Mouse (Mus musculus) hindbrain, embryonic 10.5 days (tissue): Measurements from ENCODE around the gene Lmbr1. TPM values are rescaled to one million over a fixed set of nuclear protein-coding genes. Genes with fewer than 3 reads are reported as not detected.
A peak's percentile ranks its signal among the peaks of the same experiment; 100 is the strongest.
"Not testable (repeated sequence)": the region's sequence is repeated elsewhere in the genome, so short reads cannot be mapped to it uniquely, and the experiment has no call there.

Experiments used
- DNase-seq: peaks from one replicate; pipeline ENCODE4 v3.0.0-alpha.2; 2017; ENCODE audit warnings: low spot score
- H3K27ac ChIP-seq: fragments of 300-500 bp; sonication (generic); 2 replicates; pipeline ENCODE4 v1.5.1; 2016; ENCODE audit warnings: mild to moderate bottlenecking, moderate library complexity
- H3K27me3 ChIP-seq: fragments of 300-500 bp; sonication (generic); 2 replicates; pipeline ENCODE4 v1.6.1; 2016; ENCODE audit warnings: mild to moderate bottlenecking; ENCODE audit not compliant: poor library complexity, insufficient read depth, severe bottlenecking
- H3K36me3 ChIP-seq: fragments of 300-500 bp; sonication (generic); 2 replicates; pipeline ENCODE4 v1.6.1; 2016; ENCODE audit warnings: mild to moderate bottlenecking, moderate library complexity
- H3K4me1 ChIP-seq: fragments of 300-500 bp; sonication (generic); replicated peaks from 2 replicates; pipeline ENCODE4 v1.6.1; 2016; ENCODE audit warnings: mild to moderate bottlenecking
- H3K4me3 ChIP-seq: fragments of 300-500 bp; sonication (generic); 2 replicates; pipeline ENCODE4 v1.5.1; 2016; ENCODE audit warnings: mild to moderate bottlenecking, moderate library complexity
- H3K9me3 ChIP-seq: fragments of 300-500 bp; sonication (generic); 2 replicates; pipeline ENCODE4 v1.6.1; 2016; ENCODE audit warnings: mild to moderate bottlenecking, moderate library complexity
- WGBS: fragments of 180-500 bp; shearing (Covaris S2); methylation state at CpG from one replicate; pipeline ENCODE4 v1.1.7; 2016; 5-methylcytosine and 5-hydroxymethylcytosine counted together
- polyA plus RNA-seq: library from polyadenylated mRNA; unstranded; fragments of >200 nt; fragmentation: Nextera tagmentation; extraction: Ambion mirVana; gene quantifications from 2 replicates; pipeline ENCODE4 v1.2.1, GENCODE M21; 2016

The Lmbr1 gene
- polyA plus RNA-seq, result 9.0 and 11.0 TPM in 2 replicates

DNA sequence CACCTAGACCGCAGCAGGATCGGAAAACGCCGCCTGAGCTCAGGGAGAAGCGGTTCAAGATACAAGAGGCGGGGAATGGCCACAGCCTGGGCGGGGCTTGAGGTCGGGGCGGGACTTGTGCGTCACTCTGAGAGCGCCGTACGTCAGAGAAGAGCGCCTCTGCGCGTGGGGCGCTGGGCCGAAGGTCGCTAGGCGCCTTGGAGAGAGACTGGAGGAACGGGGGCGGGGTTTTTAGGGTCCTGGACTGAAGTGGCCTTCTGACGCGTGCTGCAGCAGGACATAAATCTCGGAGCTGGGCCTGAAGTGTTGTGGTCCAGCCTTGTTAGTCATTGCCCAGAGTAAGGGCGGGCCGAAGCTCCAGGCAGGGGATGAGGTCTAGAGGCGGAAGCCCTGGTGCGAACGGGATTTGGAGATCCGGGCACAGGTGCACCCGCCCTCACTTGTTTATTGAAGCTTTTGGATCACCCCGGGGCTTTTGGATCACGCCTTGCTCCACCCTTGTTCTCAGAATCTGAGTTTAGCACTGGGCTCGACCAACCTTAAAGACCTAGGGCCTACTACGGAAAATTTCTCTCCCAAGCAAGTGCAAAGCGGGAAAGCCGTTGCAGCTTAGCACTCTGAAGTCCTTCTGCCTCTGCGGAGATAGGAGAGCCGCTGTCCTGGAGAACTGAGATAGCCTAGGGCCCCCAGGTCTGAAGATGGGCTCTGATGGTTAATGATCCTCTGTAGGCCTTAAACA is at the start of gene Lmbr1:
TSS of gene Lmbr1 (minus strand) at position 93 of the 739 bp plus-strand sequence.
- peak; percentile 96 for DNase-seq
- peak within 1 kb of the TSS; percentile 88 for H3K27ac ChIP-seq
- H3K9me3 ChIP-seq, result no peaks in the 10 kb centered on the region
- H3K36me3 ChIP-seq, result peaks cover 3% of the 10 kb centered on the region; the same call in 1 of the 2 replicates
- peak within 1 kb of the TSS; percentile 64 for H3K4me3 ChIP-seq
- peaks cover 10% of the 10 kb centered on the region; the same call in 1 of the 2 replicates for H3K27me3 ChIP-seq
- peaks cover 16% of the 10 kb centered on the region for H3K4me1 ChIP-seq
- WGBS, result 1% methylated on average over 40 of the region's 40 CpGs

GRCm38 (mm10) chr5:29423330-29423729 is 45.1 kb upstream of the Lmbr1 start:
- H3K27me3 ChIP-seq, DNase-seq, H3K4me1 ChIP-seq, H3K4me3 ChIP-seq, H3K9me3 ChIP-seq, H3K36me3 ChIP-seq, H3K27ac ChIP-seq: not testable (repeated sequence)
- WGBS, result 71% methylated on average over 3 of the region's 3 CpGs

DNA sequence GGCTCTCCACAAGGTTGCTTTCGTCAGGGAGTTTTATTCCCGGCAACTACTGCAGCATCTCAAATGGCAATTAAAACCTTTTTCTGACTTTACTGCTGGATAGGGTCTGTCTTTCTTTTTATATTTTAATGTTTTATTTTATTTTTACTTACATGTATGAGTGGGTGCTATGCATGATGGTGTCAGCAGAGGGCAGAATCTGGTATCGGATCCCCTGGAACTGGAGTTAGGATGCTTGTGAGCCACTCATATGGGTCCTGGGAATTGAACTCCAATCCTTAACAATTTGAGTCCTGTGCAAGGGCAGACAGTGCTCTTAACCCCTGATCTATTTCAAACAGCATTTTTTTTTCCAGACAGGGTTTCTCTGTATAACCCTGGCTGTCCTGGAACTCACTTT is 34.9 kb upstream of the Lmbr1 start:
- H3K27ac ChIP-seq, result no peak overlapping the region
- no peaks in the 10 kb centered on the region for H3K36me3 ChIP-seq
- no peaks in the 10 kb centered on the region for H3K9me3 ChIP-seq
- H3K27me3 ChIP-seq, result no peaks in the 10 kb centered on the region
- no peak overlapping the region for H3K4me3 ChIP-seq
- H3K4me1 ChIP-seq, result no peaks in the 10 kb centered on the region
- no peak for DNase-seq
- WGBS, result 84% methylated on average over 3 of the region's 3 CpGs

DNA sequence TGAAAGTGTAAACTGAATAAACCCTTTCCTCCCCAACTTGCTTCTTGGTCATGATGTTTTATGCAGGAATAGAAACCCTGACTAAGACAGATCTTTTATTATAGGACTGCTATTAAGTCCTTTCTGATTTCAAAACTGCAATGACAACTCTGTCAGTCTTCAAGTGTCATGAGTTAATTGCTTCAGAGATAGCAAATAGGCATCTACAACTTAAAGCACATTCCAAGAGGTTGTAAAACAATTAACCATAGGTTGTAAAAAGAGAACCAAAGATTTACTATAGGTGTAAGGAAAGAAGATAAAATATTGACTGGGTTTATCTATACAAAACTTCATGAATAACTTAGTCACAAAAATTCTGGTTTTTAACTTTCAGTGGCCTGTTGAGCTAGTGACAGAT is 32.7 kb upstream of the Lmbr1 start:
- Histone ChIP-seq H3K4me3 (no peak overlapping the region), H3K4me1 (no peaks in the 10 kb centered on the region), H3K36me3 (no peaks in the 10 kb centered on the region), H3K27ac (no peak overlapping the region), H3K27me3 (no peaks in the 10 kb centered on the region), H3K9me3 (no peaks in the 10 kb centered on the region)
- no peak for DNase-seq

DNA sequence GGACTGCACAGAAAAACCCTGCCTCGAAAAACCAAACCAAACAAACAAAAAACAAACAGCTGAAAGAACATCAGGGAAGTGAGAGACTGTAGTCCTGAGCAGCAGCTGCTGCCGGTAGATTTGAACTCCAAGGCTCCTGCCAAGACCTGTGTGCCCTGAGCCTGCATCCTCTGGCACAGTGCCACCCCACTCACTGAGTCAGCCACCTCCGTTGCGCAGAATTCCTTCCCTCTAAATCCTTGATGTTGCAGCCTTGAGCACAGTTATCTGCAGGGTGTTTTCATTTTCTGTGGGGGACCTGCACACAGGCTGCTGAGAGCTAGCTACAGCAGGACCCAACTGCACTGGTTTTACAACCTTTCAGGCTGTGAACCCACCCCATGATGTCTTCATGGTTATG is 20.2 kb upstream of the Lmbr1 start:
- H3K36me3 ChIP-seq, result no peaks in the 10 kb centered on the region
- H3K9me3 ChIP-seq, result 0 out of 2 replicates have a peak, but pooled peaks cover 3% of the 10 kb centered on the region
- no peak overlapping the region for H3K4me3 ChIP-seq
- DNase-seq, result no peak
- H3K27me3 ChIP-seq, result no peaks in the 10 kb centered on the region
- 79% methylated on average over 4 of the region's 4 CpGs for WGBS
- H3K27ac ChIP-seq, result no peak overlapping the region
- H3K4me1 ChIP-seq, result no peaks in the 10 kb centered on the region

DNA sequence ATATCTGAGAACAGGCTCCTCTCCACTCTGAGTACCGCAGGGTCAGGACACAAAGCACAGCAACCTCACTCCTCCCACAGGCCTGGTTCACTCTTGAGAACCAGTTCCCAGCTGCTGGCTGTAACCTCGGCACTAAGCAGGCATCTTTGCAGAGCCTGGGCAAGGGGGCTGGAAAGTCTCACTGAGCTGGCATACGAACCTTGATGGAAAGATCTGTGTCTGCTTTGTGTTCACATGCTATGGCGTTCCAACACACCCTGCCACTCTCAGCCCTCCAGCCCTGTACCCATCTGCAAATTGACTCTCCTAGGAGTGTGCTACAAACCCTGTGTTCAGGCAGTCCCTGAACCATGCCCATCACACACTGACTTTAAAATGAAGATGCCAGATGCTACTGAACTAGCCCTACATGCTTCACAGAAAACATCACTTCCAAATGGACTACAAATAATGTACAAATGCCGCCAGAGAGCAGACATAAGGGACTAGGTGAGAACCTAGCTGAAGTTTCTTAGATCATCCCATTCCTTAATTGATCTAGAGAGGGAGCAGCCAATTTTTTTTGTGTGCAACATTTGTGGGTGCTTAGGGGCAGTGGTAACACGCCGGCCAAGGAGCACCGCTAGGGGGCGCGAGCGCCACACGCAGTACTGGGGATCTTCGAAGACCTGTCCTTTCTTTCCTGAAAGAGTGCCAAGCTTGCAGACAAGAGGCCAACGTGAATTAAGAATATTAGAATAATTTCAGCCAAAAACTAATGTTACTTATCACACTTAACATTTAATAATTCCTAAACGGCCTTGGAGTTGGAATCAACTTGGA is 11.0 kb upstream of the Lmbr1 start:
- 23% methylated on average over 15 of the region's 15 CpGs for WGBS
- Histone ChIP-seq H3K36me3 (no peaks in the 10 kb centered on the region), H3K4me3 (no peak overlapping the region), H3K4me1 (no peaks in the 10 kb centered on the region), H3K27ac (no peak overlapping the region), H3K27me3 (peaks cover 5% of the 10 kb centered on the region; the same call in 1 of the 2 replicates), H3K9me3 (no peaks in the 10 kb centered on the region)
- peak; percentile 77 for DNase-seq

- peaks cover 5% of the 10 kb centered on the region; the same call in 1 of the 2 replicates for H3K27me3 ChIP-seq
- 55% methylated on average over 7 of the region's 7 CpGs for WGBS
- no peaks in the 10 kb centered on the region for H3K36me3 ChIP-seq
- H3K4me3 ChIP-seq, result no peak overlapping the region
- no peaks in the 10 kb centered on the region for H3K9me3 ChIP-seq
- no peak overlapping the region for H3K27ac ChIP-seq
- H3K4me1 ChIP-seq, result no peaks in the 10 kb centered on the region
- no peak for DNase-seq
Observed at GRCm38 (mm10) chr5:29388181-29388943, 10.2 kb upstream of the Lmbr1 start.

GRCm38 (mm10) chr5:29387591-29387990 is 9.4 kb upstream of the Lmbr1 start:
- no peaks in the 10 kb centered on the region for H3K36me3 ChIP-seq
- H3K4me3 ChIP-seq, result no peak overlapping the region
- peaks cover 5% of the 10 kb centered on the region; the same call in 1 of the 2 replicates for H3K27me3 ChIP-seq
- no peaks in the 10 kb centered on the region for H3K4me1 ChIP-seq
- WGBS, result 81% methylated on average over 1 of the region's 1 CpGs
- no peak for DNase-seq
- no peaks in the 10 kb centered on the region for H3K9me3 ChIP-seq
- H3K27ac ChIP-seq, result no peak overlapping the region

DNA sequence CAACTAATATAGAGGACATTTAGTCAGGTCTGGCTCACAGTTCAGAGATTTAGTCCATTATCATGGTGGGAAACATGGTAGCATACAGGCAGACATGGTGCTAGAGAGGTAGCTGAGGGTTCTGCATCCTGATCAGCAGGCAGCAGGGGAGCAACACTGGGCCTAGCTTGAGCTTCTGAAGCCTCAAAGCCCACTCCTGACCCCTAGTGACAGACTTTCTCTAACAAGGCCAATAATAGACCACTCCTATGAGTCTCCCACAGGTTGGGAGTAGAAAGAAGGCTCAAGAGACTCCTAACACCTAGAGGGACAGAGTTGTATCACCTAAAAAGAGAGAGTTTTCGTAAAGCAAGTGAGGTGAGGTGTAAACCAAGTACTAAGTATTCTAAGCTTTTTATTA is 4.6 kb upstream of the Lmbr1 start:
- no peak overlapping the region for H3K27ac ChIP-seq
- H3K4me3 ChIP-seq, result no peak overlapping the region
- no peak for DNase-seq
- 83% methylated on average over 1 of the region's 1 CpGs for WGBS
- no peaks in the 10 kb centered on the region for H3K9me3 ChIP-seq
- H3K4me1 ChIP-seq, result peaks cover 8% of the 10 kb centered on the region
- no peaks in the 10 kb centered on the region for H3K27me3 ChIP-seq
- H3K36me3 ChIP-seq, result no peaks in the 10 kb centered on the region

- peaks cover 10% of the 10 kb centered on the region; the same call in 1 of the 2 replicates for H3K27me3 ChIP-seq
- H3K36me3 ChIP-seq, result no peaks in the 10 kb centered on the region
- WGBS, result 73% methylated on average over 2 of the region's 2 CpGs
- no peak for DNase-seq
- H3K4me3 ChIP-seq, result no peak overlapping the region
- peaks cover 16% of the 10 kb centered on the region for H3K4me1 ChIP-seq
- H3K9me3 ChIP-seq, result no peaks in the 10 kb centered on the region
- H3K27ac ChIP-seq, result no peak overlapping the region
Observed at GRCm38 (mm10) chr5:29380091-29380490, 1.9 kb upstream of the Lmbr1 start.

- Histone ChIP-seq H3K4me1 (peaks cover 16% of the 10 kb centered on the region), H3K36me3 (peaks cover 3% of the 10 kb centered on the region; the same call in 1 of the 2 replicates), H3K9me3 (no peaks in the 10 kb centered on the region), H3K4me3 (peak overlapping the region; percentile 64), H3K27ac (peak overlapping the region; percentile 88), H3K27me3 (peaks cover 10% of the 10 kb centered on the region; the same call in 1 of the 2 replicates)
- under 1% methylated on average over 47 of the region's 47 CpGs for WGBS
- DNase-seq, result no peak
Observed at GRCm38 (mm10) chr5:29377590-29378297, 446 bp downstream of the Lmbr1 start.

DNA sequence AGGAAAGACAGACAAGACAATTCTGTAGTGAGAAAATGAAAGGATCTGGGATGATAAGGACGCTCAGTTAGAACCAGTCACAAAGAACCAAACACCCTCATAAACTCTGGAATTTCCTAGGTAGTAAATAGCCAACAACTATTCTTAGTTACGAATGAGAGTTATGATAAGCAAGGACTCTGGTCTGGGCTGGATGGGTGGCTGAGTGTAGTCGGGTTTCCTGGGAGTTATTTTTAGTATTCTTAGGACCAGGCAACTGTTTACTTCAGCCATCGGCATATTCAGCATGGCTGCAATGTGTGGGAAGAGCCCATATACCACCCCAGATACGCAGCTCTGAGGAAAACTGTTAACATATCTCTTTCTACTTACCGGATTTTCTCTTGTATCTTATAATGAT is 14.7 kb downstream of the Lmbr1 start:
- H3K27ac ChIP-seq, result no peak overlapping the region
- peaks cover 43% of the 10 kb centered on the region for H3K36me3 ChIP-seq
- DNase-seq, result no peak
- H3K4me3 ChIP-seq, result no peak overlapping the region
- H3K27me3 ChIP-seq, result no peaks in the 10 kb centered on the region
- H3K9me3 ChIP-seq, result no peaks in the 10 kb centered on the region
- H3K4me1 ChIP-seq, result no peaks in the 10 kb centered on the region
- WGBS, result 89% methylated on average over 6 of the region's 6 CpGs
